Mouse (Mus musculus) ZHBTc4 (cell line): Measurements from ENCODE around the gene Picalm.

Experiments used
- DNase-seq: peaks from one replicate; pipeline ENCODE4 v3.0.0-alpha.2; 2011; ENCODE audit warnings: low read depth, low spot score

The Picalm gene

GRCm38 (mm10) chr7:90129732-90130392 lies at the start of gene Picalm:
Gene Picalm, plus strand, starts transcription at chr7:90130213.
- DNase-seq = peak; percentile 98

DNA sequence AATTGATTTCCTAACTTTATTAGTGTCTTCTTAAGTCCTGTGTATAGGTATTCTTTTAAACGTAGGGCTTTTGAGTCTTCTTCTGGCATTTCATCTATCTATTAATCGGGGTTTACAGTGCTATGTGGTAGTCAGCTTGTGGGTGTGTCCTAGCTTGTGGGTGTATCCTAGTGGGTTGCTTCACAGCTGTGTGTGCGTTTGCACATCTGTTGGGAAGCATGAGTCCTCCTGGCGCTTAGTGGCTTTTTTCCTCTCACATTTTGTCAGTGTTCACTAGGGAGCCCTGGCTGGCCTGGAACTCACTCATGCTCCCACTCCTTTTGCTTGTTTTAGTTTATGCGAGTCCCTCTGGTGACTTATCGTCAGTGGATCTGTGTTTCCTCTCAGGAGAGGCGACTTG lies 46.2 kb upstream of the Picalm start:
- no peak for DNase-seq

DNA sequence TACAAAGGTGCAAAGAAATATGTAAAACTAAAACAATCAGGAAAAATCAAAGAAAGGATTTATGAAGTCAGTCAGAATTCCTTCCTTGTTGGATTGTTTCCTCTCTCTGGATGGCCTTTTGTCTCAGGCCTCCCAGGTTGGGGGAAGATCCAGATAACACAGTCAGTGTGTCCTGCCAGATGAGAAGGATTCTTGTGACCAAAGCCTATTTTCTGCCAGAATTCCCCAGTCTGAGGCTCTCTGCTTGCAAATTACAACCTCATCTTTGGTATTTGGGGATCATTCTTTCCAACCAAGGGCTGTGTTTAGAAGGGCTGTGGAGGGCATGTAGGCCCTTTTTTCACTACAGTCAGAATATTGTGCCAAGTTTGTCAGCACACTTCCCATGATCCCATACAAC lies 45.5 kb upstream of the Picalm start:
- DNase-seq = no peak

DNA sequence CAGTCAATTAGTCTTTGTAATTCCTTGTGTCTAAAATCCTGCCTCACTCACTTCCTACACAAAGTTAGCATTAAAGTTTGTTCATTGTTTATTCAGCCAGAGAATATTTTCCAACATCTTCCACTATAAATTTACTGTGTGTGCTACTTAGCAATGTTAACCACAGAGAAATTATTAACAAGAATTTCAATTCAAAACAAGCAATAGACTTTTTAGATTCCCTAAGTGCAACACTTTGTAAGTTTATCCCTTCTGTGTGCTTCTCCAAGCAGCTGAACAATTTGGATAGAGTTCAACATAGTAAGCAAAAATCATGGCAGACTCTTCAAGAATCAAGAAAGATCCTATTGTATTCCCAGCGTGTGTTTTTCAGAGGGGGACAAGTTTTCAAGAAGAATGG lies 44.3 kb upstream of the Picalm start:
- DNase-seq = no peak

- DNase-seq = no peak
Measured at GRCm38 (mm10) chr7:90086821-90087220, 43.2 kb upstream of the Picalm start.

GRCm38 (mm10) chr7:90090996-90091395 lies 39.0 kb upstream of the Picalm start:
- DNase-seq = no peak

GRCm38 (mm10) chr7:90091756-90092155 lies 38.3 kb upstream of the Picalm start:
- DNase-seq = no peak

DNA sequence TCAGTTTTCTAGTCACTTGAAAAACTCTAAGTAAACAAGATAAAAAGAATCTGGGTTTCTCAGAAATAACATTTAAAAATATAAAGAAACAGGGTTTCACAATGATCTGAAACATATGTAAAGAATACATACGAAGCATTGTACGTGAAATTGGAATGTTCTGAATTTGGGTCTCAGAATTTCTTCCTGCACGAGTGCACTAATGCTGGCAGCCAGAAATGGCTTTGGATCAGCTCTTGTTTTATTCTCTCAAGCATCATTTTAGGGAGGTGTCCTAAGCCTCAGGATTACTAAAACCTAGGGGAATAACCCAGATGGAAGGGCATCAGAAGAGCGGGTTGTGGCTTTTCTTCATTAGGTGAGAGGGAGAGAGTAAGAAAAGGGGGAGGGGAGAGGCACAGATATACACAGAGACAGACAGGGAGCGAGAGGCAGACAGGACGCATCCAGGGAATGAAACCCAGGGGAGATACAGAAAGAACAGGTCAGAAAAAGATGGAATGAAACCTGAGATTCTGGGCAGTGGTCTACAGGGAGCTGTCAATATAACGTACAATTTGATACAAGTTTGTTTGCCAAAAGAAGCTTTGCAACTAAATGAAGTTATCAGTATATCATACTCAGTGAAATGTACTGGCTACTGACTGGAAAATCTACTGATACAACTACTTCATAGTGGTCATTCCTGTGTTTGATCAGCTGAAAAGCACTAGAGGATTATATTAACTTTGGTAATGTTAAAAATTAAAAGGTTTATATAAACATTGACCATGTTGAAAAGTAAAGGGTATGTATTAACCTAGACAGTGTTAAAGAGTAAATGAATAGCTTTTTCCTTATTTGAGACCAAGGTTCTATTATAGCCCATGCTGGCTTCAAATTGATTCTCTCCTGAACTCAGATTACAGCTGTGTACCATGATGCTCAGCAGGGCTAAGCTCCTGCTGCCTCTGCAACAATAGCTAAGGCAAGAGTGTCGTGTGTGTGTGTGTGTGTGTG lies 37.3 kb upstream of the Picalm start:
- no peak for DNase-seq

- DNase-seq = no peak
Measured at GRCm38 (mm10) chr7:90095097-90095496, 34.9 kb upstream of the Picalm start.

DNA sequence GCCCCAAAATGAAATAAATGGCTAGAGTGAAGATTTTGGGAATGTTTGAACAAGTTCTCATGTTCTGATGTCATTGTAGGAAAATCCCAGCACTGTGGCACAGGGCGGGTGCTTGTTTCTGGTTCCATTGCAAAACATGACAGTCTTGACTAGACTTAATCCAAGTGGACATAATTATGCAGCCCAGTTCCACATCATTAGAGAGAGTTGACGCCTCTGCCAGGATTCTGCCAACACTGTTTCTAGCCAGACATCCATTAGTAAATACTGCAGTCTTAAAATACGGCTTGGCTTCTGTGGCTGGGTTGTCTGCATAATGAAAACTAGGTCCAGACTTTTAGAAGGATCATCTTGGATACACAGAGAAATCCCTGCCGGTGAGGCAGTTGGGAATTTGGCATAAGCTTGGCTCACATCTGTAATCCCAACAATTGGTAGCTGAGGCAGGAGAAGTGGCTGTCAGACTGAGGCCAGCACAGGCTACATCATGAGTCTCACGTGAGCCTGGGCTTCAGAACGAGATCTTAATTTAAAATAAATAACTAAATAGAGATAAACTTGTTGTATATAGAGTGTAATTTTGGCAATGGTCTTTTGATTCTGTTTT lies 34.1 kb upstream of the Picalm start:
- DNase-seq = no peak

GRCm38 (mm10) chr7:90096609-90097008 lies 33.4 kb upstream of the Picalm start:
- DNase-seq = no peak

- no peak for DNase-seq
Measured at GRCm38 (mm10) chr7:90098253-90098652, 31.8 kb upstream of the Picalm start.

DNA sequence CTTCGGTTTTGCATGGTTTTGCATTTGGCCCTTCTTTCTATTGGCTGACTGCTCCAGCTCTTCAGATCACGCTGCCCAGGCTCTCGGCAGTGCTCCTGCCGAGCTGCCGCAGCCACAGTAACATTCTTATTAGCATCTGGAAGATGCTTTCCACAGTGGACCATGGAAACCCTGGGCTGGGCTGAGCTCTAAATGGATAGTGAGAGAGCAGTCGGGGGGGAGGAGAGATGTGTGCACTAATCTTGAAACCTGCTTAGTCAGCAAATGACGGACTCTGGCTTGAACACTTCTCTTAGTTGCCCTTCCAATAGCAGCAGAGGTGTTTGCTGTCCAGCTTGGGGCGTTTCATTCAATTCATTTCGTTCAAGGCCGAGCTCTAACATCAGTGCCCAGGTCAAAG lies 30.8 kb upstream of the Picalm start:
- DNase-seq = no peak

GRCm38 (mm10) chr7:90100614-90101160 lies 29.3 kb upstream of the Picalm start:
- DNase-seq = no peak

DNA sequence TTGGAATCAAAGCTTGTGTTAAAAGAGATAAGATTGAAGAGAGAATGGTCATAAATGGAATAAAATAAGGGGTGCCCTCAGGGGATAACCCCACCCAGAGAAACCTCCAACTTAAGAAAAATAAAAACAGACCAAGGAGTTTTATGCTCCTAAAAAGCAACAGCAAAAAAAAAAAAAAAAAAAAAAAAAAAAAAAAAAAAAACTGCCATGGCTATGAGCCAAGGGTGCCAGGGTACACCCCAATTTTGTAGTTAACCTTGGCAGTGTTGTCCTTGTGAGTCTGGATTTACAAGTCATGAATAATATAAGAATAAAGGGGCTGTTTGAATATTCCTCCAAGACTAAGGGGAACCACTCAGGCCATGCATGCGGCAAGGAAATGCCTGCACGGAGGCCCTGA lies 13.9 kb upstream of the Picalm start:
- no peak for DNase-seq

DNA sequence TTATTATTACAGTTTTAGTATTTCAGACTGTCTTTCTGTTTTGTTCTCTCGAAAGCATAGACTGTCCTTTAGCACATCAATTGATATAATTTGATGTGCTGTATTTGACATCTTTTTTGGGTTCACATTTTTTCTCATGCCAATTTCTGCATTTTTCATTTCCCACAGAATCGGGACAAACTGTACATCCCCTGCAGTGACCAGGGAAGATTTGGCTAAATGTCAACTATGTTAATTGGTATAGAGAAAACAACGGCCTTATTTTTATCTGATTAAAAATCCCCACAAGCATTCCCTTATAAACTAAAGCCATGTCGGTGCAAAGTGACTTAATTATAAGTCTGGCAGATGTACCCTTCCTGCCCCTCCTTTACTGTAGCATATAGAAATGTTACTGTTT lies 9.9 kb upstream of the Picalm start:
- no peak for DNase-seq

DNA sequence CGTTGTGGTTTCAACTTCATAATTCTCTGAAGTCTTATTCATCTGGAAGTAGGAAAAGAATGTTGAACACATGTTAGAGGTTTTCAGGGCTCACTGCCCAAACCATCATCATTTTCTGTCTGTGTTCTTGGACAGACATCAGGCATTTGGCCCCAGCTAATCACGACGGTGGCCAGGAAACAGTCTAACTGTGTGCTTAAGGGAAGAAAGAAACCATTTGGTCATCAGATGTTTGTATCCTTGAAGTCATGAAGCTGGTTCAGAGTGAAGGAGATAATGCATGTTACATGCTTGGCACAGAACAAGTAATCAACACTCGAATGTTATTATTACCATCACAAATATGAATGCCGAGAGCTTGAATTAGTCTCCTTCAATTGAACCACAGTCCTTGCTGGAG lies 5.0 kb upstream of the Picalm start:
- no peak for DNase-seq

DNA sequence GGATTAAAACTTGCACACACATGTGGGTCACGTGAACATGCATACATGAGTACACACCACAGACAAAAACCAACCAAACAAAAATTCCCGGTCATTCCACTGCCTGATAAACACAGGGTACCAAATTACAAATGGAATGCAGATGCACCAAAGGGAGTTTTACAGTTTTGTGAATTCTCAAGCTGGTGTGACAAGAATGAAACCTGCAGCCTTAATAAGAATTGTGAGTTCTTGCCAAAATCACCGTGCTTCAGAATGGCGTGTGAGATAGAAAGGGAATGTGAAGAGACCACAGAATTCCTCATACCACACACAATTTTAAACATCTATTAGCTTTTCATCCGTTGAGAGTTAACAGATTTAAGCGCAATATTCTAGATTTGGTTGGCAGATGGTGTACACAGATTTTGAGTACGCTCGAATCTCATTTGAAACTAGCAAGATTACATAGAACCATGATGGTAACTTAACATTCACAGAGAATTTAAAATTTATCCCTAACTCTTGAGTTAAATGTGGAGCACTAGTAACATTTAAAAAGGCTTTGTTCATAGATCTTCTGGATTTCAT lies 1.3 kb upstream of the Picalm start:
- DNase-seq = no peak

DNA sequence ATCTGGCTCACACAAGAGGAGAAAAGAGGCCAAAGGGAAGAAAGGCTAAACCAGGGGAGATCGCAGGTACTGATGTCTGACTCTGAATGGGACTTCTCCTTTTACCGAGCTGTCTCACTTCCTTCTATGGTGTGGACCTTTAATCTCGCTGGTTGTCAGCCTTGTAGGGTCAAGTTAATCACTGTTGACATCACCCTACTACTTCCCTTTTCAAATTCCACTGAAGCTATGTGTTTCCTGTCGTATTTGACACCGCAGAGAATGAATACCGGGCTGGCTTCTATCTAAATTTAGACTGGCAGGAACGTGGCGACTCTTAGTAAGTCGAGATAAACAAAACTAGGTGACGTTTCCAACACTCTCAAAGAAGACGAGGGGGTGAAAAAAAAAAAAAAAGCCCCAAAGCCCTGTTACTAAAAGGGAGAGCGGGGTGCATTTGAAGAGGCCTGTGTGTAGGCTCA lies 712 bp upstream of the Picalm start:
- DNase-seq = no peak

GRCm38 (mm10) chr7:90130501-90131375 lies 725 bp downstream of the Picalm start:
- peak; percentile 41 for DNase-seq

DNA sequence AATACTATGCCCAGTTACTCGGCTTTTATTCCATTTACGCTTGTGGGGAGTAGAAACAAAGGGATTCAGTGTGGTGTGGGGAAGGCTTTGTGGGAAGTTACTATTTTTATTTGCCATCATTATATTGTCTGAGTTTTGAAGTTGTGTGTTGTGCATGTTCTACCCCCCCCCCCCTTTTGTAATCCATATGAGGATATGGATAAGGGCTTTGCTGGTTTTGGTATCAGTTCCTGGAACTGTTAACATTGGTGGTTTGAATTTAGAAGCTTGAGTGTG lies 1.3 kb downstream of the Picalm start:
- no peak for DNase-seq
